Mouse (Mus musculus) midbrain, embryonic 11.5 days (tissue): ENCODE data around the gene Pign. TPM values are rescaled to one million over a fixed set of nuclear protein-coding genes. Genes with fewer than 3 reads are reported as not detected.

Source experiments
- ATAC-seq: fragments of 200-750 bp; cut with Nextera tagmentation; 2 replicates; pipeline ENCODE4 v1.8.0; 2017; ENCODE audit warnings: moderate TSS enrichment, moderate library complexity; ENCODE audit not compliant: low FRiP score
- DNase-seq: peaks from one replicate; pipeline ENCODE4 v3.0.0; 2015; ENCODE audit warnings: low spot score; ENCODE audit errors: missing footprints
- H3K27ac ChIP-seq: fragments of 300-500 bp; sonication (generic); 2 replicates; pipeline ENCODE4 v1.5.1; 2014; ENCODE audit warnings: low read depth, low read length
- H3K27me3 ChIP-seq: fragments of 300-500 bp; sonication (generic); 2 replicates; pipeline ENCODE4 v1.6.1; 2014; ENCODE audit warnings: mild to moderate bottlenecking, low read length, moderate library complexity, mixed read lengths; ENCODE audit not compliant: control insufficient read depth, insufficient read depth
- H3K36me3 ChIP-seq: fragments of 300-500 bp; sonication (generic); 2 replicates; pipeline ENCODE4 v1.6.1; 2014; ENCODE audit warnings: mild to moderate bottlenecking, low read length, moderate library complexity, mixed read lengths; ENCODE audit not compliant: control insufficient read depth, insufficient read depth
- H3K4me1 ChIP-seq: fragments of 300-500 bp; sonication (generic); 2 replicates; pipeline ENCODE4 v1.6.1; 2014; ENCODE audit warnings: low read length; ENCODE audit not compliant: control insufficient read depth, insufficient read depth
- H3K4me2 ChIP-seq: fragments of 300-500 bp; sonication (generic); 2 replicates; pipeline ENCODE4 v1.6.1; 2014; ENCODE audit warnings: mild to moderate bottlenecking, moderate library complexity
- H3K4me3 ChIP-seq: fragments of 300-500 bp; sonication (generic); 2 replicates; pipeline ENCODE4 v1.5.1; 2014; ENCODE audit warnings: low read depth, low read length
- H3K9ac ChIP-seq: fragments of 300-500 bp; sonication (generic); 2 replicates; pipeline ENCODE4 v1.6.1; 2014; ENCODE audit warnings: low read length
- H3K9me3 ChIP-seq: fragments of 300-500 bp; sonication (generic); 2 replicates; pipeline ENCODE4 v1.6.1; 2016; ENCODE audit warnings: low read length; ENCODE audit not compliant: control insufficient read depth
- WGBS: fragments of 180-500 bp; shearing (Covaris S2); extraction: QIAGEN DNeasy Blood & Tissue Kit; methylation state at CpG from one replicate; pipeline ENCODE4 v1.1.7; 2014; 5-methylcytosine and 5-hydroxymethylcytosine counted together
- polyA plus RNA-seq: library from polyadenylated mRNA; unstranded; fragments of >200 nt; fragmentation: Nextera tagmentation; extraction: Ambion mirVana; gene quantifications from 2 replicates; pipeline ENCODE4 v1.2.1, GENCODE M21; 2014

Gene Pign
- polyA plus RNA-seq, 1 experiment from 2014 or later = 13.2 TPM

DNA sequence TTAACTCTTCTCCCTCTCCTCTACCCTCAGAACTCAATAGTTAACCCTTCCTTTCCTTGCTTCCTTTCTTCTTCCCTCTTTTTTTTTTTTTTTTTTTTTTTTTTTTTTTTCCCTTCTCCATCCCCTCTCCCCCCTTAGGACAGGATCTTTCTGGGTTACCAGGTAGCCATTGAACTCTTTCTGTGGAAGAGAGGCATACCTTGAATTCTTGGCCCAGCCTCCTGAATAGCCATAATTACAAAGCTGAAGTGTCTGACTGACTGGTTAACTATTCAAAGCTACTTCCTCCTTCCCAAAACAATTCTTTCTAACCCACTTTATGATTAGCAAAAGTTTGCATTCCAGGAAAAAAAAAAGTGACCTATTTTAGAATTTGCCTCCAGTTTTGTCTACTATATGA lies 6.2 kb upstream of the Pign start:
- H3K9ac ChIP-seq = no peak overlapping the region
- H3K36me3 ChIP-seq = no peaks in the 10 kb centered on the region
- no peak overlapping the region for H3K4me3 ChIP-seq
- no peaks in the 10 kb centered on the region for H3K9me3 ChIP-seq
- ATAC-seq (no peak), DNase-seq (no peak)
- no peak overlapping the region for H3K4me2 ChIP-seq
- peaks cover 3% of the 10 kb centered on the region; the same call in 1 of the 2 replicates for H3K4me1 ChIP-seq
- H3K27ac ChIP-seq = no peak overlapping the region
- H3K27me3 ChIP-seq = no peaks in the 10 kb centered on the region

DNA sequence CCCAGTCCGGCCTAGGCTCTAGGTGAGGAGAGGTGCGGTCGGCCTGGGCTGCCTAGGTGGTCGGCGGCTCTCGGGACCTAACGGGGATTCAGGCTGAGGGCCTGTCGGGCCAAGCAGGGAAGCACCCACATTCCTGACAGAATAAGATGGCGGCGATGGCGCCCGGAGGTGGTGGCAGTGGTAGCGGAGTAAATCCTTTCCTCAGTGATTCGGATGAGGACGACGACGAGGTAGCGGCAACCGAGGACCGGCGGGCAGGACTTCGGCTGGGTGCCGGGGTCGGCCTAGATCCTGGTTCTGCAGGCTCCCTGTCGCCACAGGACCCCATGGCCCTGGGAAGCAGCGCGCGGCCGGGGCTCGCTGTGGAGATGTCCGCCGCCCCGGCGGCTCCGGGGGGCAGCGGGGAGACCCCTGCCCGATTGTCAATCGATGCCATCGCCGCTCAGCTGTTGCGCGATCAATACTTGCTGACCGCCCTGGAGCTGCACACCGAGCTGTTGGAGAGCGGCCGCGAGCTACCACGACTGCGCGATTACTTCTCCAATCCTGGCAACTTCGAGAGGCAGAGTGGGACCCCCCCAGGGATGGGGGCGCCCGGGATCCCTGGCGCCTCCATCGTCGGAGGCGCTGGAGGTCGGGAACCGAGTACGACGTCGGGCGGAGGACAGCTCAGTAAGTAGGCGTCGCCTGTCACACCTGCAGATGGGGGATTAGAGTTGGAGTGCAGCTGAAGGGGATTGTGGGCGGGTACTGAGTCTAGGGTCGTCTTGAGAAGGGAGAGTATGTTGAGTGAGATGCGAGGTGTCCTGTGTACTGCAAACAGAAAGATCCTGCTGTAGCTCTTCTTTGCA lies 710 bp upstream of the Pign start:
- Histone ChIP-seq H3K9me3 (no peaks in the 10 kb centered on the region), H3K4me2 (peak overlapping the region; percentile 86), H3K9ac (peak overlapping the region; percentile 85), H3K27me3 (no peaks in the 10 kb centered on the region), H3K4me1 (peaks cover 8% of the 10 kb centered on the region), H3K36me3 (no peaks in the 10 kb centered on the region), H3K4me3 (peak overlapping the region; percentile 96), H3K27ac (peak overlapping the region; percentile 48)
- ATAC-seq = peak; percentile 3
- under 1% methylated on average over 67 of the region's 68 CpGs for WGBS
- peak; percentile 92 for DNase-seq

DNA sequence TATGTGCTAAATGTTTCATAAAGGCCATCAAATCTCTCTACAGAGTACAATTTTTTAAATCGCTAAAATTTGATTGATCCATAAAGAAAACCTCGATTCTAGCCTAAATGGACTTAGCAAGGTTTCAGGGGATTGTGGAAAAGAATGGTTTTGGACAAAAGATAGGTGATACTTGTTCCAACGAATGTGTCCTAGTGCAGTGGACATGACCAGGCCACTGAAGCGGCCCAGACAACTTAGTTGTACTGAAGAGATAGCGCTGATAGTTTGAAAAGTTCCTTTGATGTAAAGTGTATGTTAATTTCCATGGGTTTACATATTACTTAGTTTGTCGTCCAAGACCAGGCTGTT lies 682 bp downstream of the Pign start:
- no peaks in the 10 kb centered on the region for H3K36me3 ChIP-seq

DNA sequence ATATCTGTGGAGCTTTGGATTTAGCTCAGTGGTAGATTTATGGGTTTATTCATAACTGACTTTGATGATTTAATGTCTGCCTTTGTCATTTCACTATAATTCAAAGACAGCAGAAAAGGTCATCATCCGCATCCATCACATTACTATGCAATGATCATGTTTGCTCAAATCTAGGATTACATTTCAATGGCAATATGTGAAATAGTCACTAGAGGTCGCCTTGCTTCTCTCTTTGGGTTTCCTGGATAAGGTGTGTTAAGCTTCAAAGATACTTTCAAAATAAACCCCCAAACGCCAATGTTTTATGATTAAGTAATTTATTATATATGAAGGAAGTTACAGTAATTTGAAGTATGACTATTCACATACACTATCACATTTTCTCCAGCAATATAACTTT lies 3.5 kb downstream of the Pign start:
- H3K27ac ChIP-seq = no peak overlapping the region
- H3K4me2 ChIP-seq = no peak overlapping the region
- peaks cover 7% of the 10 kb centered on the region for H3K4me1 ChIP-seq
- no peak for ATAC-seq
- no peaks in the 10 kb centered on the region for H3K9me3 ChIP-seq
- peak; percentile 89 for DNase-seq
- no peak overlapping the region for H3K4me3 ChIP-seq
- no peaks in the 10 kb centered on the region for H3K36me3 ChIP-seq
- H3K9ac ChIP-seq = no peak overlapping the region
- WGBS = 23% methylated on average over 3 of the region's 3 CpGs
- H3K27me3 ChIP-seq = no peaks in the 10 kb centered on the region

More for the DNA sequence above, 682 bp downstream of the Pign start:
- WGBS = 11% methylated on average over 6 of the region's 6 CpGs
- Histone ChIP-seq H3K4me3 (peak overlapping the region; percentile 96), H3K27me3 (no peaks in the 10 kb centered on the region), H3K9ac (peak overlapping the region; percentile 77), H3K4me2 (peak overlapping the region; percentile 65), H3K9me3 (no peaks in the 10 kb centered on the region), H3K4me1 (peaks cover 8% of the 10 kb centered on the region), H3K27ac (peak overlapping the region; percentile 35; the same call in 1 of the 2 replicates)
- DNase-seq (no peak), ATAC-seq (no peak)

- Histone ChIP-seq H3K4me3 (no peak overlapping the region), H3K36me3 (no peaks in the 10 kb centered on the region), H3K9me3 (no peaks in the 10 kb centered on the region), H3K4me2 (no peak overlapping the region), H3K4me1 (no peaks in the 10 kb centered on the region), H3K9ac (no peak overlapping the region), H3K27me3 (no peaks in the 10 kb centered on the region), H3K27ac (no peak overlapping the region)
- 97% methylated on average over 1 of the region's 1 CpGs for WGBS
- ATAC-seq = no peak
- DNase-seq = no peak
Measured at GRCm38 (mm10) chr1:105653981-105654380, 9.5 kb downstream of the Pign start.

GRCm38 (mm10) chr1:105650650-105651049 lies 12.8 kb downstream of the Pign start:
- Histone ChIP-seq H3K36me3 (no peaks in the 10 kb centered on the region), H3K4me1 (no peaks in the 10 kb centered on the region), H3K27ac (no peak overlapping the region), H3K4me3 (no peak overlapping the region), H3K9me3 (no peaks in the 10 kb centered on the region), H3K4me2 (no peak overlapping the region), H3K27me3 (no peaks in the 10 kb centered on the region), H3K9ac (no peak overlapping the region)
- WGBS = 95% methylated on average over 1 of the region's 1 CpGs
- ATAC-seq (no peak), DNase-seq (no peak)

DNA sequence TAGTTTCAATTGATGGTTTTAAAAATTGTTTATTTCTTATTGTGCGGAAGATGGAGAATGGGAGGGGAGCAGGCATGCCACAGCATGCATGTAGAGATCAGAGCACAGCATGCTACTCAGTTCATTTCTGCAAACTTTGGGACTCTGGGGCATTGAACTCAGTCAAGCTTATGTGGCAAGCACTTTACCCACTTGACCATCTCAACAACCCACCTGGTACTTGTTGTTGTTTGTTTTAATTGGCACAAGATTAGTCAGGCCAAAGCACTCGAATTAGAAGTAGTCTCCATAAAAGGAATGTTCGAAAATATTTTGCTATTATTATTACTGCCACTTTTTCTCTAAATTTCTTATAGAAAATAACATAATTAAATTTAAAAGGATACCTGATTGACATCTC lies 19.4 kb downstream of the Pign start:
- no peaks in the 10 kb centered on the region for H3K9me3 ChIP-seq
- no peaks in the 10 kb centered on the region for H3K4me1 ChIP-seq
- no peak overlapping the region for H3K4me3 ChIP-seq
- DNase-seq (no peak), ATAC-seq (no peak)
- H3K27ac ChIP-seq = no peak overlapping the region
- H3K4me2 ChIP-seq = no peak overlapping the region
- no peaks in the 10 kb centered on the region for H3K36me3 ChIP-seq
- no peaks in the 10 kb centered on the region for H3K27me3 ChIP-seq
- H3K9ac ChIP-seq = no peak overlapping the region
- WGBS = 86% methylated on average over 3 of the region's 3 CpGs

DNA sequence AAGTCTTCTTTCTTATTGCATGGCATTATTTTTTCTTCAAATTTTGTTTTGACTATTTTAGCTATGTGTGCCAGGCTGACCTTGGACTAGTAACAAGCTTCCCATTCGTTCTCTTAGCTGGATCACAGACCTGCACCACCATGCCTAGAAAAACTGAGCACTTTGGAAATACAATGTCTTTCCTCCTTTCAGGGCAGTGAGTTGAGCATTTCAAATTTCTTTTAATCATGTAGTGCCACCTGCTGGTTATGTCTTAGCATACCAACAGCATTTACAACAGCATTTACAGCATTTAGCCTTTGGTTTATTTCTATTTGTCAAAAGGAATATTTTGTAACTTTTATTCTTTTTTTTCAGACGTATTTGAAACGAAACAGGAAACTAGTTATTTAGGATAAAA lies 33.0 kb downstream of the Pign start:
- no peak overlapping the region for H3K4me3 ChIP-seq
- H3K27ac ChIP-seq = no peak overlapping the region
- no peaks in the 10 kb centered on the region for H3K4me1 ChIP-seq
- no peaks in the 10 kb centered on the region for H3K27me3 ChIP-seq
- no peak overlapping the region for H3K4me2 ChIP-seq
- DNase-seq = peak; percentile 83
- peak; percentile 50; the same call in 1 of the 2 replicates for ATAC-seq
- WGBS = 50% methylated on average over 3 of the region's 3 CpGs
- no peak overlapping the region for H3K9ac ChIP-seq
- no peaks in the 10 kb centered on the region for H3K9me3 ChIP-seq
- no peaks in the 10 kb centered on the region for H3K36me3 ChIP-seq

- no peaks in the 10 kb centered on the region for H3K4me1 ChIP-seq
- ATAC-seq (no peak), DNase-seq (peak; percentile 33)
- H3K4me2 ChIP-seq = no peak overlapping the region
- H3K36me3 ChIP-seq = no peaks in the 10 kb centered on the region
- no peaks in the 10 kb centered on the region for H3K27me3 ChIP-seq
- WGBS = 31% methylated on average over 2 of the region's 2 CpGs
- no peaks in the 10 kb centered on the region for H3K9me3 ChIP-seq
- H3K27ac ChIP-seq = no peak overlapping the region
- H3K9ac ChIP-seq = no peak overlapping the region
- H3K4me3 ChIP-seq = no peak overlapping the region
Measured at GRCm38 (mm10) chr1:105589673-105590072, 73.8 kb downstream of the Pign start.
